Mouse (Mus musculus) mesoderm, embryonic 11.5 days (tissue): Measurements from ENCODE around the gene Pptc7.

Experiments used
- DNase-seq: peaks from one replicate; pipeline ENCODE4 v3.0.0-alpha.2; 2012; ENCODE audit warnings: low read depth, low spot score

Gene Pptc7

DNA sequence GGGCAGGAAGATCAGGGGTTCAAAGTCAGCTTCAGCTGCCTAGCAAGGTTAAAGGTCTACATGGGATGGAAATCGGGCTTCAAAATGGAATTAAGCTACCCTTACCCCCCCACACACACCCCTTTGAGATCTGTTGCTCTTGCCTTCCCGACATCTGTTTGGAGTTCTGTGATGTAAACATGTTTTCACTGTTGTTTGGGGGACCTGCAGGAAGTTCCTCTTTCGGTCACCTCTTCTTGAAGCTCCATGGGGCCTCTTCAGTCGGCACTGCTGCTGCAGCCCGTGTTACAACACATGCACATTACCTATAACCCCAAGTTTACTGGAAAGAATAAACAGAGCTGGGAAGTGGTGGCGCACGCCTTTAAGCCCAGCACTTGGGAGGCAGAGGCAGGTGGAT is 17.0 kb upstream of the Pptc7 start:
- no peak for DNase-seq

DNA sequence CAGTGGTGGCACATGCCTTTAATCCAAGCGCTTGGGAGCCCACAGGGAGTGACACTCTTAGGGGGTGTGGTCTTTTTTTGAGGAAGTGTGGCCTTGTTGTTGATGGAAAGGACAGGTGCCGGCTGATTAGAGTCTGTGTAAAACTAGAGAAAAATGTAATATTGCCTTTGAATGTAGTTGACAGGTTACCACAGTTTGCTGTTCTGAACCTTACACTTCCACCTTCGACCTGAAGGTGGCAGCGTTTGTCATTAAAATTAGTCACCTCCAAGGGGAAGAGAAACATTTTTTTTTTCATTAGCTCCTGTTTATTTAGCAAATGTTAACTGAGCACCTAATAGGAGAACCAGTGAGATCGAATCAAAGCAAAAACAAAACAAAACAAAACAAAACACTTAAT is 16.3 kb upstream of the Pptc7 start:
- peak; percentile 71 for DNase-seq

DNA sequence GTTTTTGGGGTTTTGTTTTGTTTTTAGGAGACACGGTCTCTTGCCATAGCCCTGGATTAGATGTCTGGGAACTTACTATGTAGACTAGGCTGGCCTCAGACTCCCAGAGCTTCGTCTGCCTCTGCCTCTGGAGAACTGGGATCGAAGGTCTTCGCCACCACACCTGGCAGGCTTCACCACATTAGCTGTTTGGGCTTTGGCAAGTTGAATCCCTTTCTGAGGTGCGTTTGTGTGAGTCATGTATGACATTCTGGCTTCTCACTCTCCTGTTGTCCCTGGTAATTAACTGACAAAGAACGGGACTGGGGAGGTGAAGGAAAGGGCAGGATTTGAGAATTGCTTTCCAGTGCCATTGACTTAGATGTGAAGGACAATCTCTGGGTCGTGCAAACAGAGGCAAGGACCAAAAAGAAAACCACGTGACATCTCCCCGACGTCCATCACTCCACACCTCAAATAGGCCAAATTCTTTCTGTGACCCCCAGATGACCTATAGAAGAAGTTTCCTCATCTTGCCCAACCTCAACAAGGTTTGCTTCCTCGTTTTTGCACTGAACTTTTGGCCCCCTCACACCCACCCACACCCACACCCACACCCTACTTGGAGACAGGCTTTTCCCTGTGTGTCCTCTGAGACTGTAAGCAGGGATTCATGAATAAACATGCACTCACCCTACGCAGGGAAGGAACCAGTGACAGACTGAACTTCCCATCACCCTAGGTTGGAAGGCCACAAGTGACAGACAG is 15.1 kb upstream of the Pptc7 start:
- no peak for DNase-seq

DNA sequence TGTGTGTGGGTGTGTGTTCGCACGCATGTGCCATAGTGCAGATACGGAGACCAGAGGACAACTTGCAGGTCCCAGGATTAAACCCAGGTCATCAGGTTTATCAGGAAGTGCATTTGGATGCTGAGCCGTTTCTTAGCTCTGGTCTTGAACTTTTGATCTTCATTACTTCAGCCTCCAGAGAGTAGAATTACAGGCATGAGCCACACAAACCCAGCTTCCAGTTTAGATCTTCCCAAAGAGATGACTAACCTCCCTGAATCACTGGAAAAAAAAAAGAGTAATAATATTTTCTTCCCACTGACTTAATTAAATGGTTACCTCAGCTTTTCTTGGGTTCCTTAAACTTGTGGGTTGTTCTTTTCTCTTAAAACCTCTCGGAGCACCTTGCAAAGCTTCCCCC is 11.3 kb upstream of the Pptc7 start:
- no peak for DNase-seq

DNA sequence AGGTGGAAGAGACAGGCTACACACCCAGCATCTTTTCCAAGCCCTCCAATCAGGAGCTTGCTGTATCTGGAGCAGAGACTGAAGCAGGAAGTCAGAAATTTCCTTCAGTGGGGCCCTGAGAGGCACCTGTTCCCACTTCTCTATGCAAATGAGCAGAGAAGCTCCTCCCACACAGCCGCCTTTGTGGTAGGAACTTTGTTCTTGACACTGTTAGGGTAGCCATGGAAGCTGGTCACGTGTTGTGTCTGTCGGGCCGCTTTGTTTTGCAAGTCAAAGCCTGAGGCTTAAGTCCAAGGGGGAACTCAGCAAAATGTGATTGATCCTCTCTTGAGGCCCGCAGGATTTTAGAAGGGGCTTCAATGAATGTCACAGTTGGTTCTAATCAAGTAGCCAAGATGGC is 9.4 kb upstream of the Pptc7 start:
- no peak for DNase-seq

DNA sequence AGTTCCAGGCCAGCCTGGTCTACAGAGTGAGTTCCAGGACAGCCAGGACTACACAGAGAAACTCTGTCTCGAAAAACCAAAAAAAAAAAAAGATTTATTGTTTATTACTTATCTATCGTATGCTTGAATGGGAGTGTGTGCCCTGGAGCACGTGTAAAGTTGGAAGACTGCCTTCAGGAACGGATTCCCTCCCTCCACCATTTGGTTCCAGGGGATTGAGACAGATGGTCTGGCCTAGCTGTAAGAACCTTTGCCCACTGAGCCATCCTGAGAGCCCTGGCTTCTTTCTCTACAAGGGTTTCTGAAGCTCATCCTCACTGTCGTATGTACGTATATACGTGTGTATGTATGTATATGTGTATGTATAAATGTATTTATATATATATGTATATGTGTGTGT is 5.2 kb upstream of the Pptc7 start:
- DNase-seq: no peak

DNA sequence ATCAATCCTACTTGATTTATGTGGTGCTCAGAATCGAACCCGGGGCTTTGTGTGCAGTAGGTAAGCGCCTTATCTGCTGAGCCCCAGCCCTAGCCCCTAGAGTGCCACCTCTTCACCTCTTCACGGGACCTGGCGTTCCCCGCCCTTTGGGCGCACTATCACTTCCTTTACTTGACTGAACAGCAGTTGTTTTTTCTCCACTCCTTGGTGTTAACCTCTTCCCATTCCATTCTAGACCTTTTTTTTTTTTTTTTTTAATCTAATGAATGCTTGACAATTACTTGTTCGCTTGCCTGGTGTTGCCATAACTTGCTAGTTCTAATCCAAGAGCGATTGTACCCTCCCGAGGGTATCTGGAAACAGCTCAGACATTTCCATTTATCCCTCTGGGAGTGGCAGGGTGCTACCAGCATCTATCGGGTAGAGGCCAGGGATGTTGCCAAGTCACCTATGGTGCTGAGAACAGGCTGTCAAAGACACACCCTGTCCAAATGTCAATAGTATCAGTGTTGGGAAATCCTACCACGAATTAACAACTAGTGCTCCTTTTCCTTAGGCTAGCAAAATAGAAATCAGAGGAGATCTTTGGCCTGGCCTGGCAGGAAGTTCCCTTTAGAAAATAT is 4.3 kb upstream of the Pptc7 start:
- DNase-seq: no peak

DNA sequence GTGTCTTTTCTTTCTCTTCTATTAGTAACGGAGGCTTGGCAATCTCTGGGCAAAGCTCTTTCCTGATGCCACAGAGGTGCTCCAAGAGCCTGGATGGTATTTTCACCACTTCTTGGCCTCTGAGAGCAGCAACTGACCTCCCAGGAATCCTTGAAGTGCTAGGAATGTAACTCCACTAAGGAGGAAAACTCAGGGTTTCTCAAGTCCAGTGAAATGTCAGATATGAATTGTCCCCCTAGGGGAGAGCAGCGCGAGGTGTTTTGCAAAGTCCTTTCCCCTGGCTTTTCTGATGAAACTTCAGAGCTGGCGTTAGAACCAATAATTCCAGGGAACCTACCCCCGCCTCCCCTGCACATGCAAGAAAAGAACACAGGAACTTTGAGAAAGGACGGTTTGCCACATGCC is 3.7 kb upstream of the Pptc7 start:
- no peak for DNase-seq

DNA sequence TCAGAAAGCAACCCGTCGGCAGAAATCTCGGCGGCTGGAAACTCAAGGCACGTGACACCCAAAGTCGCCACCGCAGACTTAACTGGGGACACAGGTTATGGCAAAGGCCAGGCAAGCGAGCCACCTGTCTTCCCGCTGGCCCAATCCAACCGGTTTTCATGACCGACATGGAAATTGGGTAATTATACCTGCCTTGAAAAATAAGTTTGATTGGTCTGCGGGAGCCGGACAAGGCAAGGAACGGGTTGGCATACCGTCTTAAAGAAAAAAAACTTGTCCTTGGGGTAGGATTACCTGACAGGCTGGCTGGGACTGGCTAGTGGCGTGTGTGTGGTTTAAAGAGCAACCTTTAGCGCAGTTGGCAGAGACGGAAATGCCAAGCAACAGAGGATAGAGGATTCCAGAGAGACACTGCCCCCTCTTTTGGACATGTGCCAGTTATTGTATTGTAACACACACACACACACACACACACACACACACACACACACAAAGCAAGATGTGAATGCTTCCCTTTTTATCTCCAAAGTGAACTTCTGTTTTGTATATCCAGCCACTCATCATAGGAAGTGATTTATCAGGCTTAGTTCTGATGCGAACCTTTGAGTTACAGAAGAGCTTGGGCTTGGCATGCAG is 3.2 kb upstream of the Pptc7 start:
- no peak for DNase-seq

DNA sequence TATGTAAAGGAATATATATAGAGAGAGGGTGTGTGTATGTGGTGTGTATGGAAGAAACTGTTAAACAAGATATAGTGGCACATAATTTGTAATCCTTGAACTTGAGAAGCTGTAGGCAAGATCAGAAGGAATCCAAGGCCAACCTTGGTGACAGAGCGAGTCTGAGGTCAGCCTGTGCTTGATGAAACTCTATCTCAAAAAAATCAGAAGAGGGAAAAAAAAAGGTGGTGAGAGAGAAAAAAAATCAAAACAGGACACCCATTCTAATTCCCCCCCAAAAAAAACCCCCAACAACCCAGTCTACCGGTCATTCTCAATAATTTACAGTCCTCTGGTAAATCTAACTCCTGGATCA is 360 bp upstream of the Pptc7 start:
- DNase-seq: no peak

DNA sequence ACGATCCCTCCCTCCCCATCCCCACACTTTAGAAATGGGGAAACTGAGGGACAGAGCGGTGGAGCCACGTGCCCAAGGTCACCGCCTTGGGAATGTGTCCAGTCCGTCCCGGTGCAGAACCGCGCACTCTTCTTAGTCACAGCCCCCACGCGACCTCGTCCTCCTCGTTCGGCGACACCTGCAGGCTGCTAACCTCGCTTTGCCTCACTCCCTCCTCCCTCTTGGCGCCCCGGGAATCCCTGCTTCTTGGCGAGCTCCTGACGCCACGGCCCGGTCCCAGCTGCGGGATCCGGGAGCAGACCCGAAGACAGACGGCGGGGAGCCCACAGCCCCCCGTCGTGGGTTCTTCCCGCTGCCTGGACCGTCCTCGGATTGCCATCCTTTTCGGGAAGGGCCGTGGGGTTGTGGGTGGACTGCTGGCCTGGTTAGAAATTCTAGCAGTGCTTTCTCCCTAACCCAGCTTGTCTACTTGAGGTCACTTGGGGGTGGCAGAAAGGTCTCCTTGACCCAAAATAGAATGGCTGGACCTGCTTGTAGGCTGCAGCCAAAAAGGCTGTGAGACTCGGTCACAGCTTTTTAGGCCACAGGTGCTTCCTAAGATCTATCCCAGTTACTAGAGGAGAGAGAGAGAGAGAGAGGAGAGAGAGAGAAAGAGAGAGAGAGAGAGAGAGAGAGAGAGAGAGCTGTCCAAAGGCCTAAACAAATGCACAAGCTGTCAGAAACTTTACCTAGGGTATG is 1.0 kb downstream of the Pptc7 start:
- DNase-seq: no peak

DNA sequence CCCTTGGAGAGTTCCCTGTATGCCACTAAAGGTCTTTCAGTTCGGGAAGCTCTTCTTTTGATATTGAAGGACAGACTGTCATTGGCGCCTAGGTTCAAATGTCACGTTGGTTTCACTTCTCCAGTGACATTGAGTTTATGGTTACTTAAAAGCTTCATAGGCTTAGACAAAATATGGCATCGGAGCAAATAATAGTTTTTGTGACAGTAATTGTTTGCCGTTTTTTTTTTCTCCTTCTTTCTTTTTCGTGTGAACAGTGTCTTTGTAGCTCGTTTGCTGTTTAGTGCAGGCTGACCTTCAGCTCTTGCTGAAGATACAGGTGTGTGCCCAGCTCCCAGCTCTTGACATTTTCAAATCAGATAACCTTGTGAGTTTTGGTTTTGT is 1.6 kb downstream of the Pptc7 start:
- no peak for DNase-seq

DNA sequence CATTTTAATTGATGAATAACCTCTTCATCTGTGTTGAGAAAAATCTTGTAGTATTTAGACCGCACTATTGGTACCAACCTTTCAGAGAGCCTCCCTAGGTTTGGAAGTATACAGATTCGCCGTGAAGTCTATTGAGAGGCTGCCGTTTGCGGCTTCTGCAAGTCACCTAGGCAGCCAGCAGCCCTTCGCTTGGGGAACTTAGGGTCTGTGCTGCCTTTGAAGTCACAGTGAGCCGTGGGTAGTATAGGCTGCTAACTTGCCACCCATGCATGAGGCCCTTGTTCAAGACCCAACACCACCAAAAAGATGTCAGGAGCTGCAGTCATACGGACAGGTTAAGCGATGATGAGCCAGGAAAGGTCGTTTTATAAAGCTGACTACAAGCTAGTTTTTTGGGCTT is 2.0 kb downstream of the Pptc7 start:
- no peak for DNase-seq

DNA sequence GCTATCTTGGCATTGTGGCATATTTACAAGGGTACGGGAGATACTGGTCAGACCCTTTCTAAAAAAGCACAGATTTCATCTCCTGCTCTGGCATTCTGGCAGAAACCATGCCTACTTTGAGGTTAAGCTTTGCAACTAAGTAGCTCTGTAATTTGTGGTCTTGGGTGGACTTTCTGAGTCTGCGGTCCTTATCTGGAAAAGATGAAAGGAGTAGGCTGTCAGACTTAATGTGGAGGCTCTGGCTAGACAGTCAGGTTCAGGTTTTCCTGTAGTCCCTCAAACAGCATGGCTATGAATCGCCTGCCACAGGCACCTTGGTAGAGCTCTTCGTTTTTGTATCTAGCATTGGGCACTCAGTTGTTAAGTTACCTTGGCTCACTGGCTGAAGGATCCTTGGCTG is 2.9 kb downstream of the Pptc7 start:
- DNase-seq: no peak

DNA sequence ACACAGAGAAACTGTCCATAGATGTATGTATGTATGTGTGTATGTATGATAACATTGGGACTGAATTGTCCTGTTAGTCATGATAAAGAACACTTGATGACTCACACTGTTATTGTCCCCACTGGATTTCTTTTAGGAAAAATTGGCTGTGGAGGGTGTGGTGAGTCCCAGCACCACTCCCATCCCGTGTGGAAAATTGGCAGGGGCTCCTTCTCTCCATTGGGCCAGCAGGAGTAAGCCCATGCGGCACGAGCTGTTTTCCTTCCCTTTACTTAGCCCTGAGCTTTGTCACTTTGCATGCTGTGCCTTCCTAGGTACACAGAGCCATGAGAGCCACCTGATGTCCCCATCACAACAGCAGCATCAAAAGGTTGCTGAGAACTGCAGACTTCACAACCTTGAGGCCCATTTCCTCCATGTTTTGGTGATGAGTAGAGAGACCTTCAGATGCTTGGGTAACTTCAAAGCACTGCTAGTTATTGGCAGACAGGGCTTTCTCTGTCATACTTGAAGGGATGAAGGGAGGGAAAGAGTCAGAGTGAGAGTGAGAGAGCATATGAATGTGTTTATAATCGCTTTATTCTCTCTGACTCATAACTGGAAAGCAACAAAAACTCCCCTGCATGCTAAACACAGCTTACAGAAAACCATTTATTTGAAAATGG is 4.1 kb downstream of the Pptc7 start:
- DNase-seq: no peak

DNA sequence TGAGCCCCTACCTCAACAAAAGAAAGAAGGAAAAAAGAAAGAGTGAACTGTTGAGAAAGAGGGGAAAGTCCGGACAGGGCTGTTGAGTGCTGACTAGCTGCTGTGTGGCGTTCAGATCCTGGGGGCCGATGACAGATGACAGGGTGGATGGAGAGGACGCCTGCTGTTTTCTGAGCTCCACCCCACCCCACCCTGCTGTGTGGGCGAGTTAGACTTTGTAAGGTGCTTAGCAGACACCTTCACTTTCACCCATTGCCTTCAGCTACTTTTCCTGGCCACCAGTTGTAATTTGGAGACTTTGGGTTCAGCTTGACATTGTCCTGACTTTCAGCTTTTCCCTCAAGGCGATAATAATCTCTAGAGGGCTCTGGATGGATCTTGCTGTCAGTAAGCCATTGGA is 7.0 kb downstream of the Pptc7 start:
- no peak for DNase-seq

DNA sequence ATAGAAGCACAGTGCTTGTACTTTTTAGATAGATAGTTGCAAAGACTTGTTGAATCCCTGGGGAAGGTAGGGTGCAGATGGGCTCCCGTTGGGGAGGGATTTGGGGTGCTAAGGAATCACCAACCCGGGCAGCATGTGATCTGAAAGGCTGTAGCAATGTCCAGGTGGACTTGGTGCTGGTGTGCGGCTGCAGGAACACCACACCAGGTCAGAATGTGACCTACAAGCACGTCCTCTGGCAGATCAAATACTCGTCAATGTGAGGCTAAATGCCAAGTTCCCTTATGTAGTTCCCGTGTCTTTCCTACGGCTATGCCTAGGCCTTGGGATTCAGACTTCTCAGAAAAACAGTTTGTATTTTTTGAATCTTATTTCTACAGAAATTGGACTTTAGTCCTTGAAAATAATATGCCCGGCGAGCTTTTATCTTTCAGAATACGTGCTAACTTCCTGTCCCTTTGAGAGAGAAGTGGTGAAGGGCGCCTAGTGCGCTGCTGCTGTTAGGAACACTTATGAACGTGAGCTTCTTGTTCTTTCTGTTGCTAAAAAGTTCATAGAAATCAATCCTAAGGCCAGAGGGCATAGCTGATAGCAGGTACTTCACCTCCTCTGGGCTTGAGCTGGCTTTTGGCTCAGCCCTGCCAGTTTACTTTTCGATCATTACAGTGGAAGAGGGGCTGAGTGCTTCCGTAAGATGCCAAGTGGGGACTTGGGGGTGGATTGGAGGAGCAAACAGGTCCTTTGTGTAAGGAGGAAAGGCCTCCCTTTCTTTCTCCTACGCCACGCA is 7.6 kb downstream of the Pptc7 start:
- no peak for DNase-seq

DNA sequence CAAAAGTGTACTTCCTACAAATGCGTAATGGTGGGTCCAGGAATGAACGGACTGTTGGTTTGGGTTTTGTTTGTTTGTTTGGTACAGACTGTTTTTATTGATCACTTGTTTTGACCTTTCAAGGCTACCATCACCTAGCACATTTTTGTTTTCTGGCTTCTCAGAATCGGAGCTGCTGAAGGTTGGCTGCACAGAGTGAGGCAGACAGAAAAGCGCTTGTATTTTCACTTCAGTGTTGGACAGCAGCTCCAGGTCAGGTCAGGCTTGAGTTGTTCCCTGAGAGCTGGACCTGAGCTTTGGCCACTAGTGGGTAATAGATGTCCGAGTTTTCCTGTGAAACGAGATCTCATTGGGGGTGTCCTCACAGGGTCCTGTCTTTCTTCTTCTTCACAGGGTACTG is 9.0 kb downstream of the Pptc7 start:
- DNase-seq: no peak

DNA sequence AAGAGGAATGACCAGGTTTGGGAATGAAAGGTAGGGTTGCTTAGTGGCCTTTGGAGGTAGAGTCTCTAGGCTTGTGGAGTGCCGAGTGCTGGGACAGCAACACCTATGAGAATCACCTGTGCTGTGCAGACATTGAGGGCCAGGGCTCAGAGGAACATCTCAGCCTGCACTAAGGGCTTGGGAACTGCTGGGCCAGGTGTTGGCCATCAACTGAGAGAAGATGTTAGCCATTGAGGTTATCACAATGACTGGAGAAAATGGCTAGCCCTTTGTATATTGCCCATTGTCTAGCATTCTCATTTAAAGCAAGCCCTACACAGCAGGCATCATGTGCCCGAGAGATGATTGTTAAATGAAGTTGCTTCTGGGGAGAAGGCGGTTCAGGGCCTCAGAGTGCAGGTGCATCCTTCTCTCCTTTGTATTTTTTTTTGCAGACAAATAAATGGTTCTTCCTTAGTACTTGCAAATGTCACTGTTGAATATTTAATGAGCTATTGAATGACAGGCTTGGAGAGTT is 10.1 kb downstream of the Pptc7 start:
- DNase-seq: no peak

DNA sequence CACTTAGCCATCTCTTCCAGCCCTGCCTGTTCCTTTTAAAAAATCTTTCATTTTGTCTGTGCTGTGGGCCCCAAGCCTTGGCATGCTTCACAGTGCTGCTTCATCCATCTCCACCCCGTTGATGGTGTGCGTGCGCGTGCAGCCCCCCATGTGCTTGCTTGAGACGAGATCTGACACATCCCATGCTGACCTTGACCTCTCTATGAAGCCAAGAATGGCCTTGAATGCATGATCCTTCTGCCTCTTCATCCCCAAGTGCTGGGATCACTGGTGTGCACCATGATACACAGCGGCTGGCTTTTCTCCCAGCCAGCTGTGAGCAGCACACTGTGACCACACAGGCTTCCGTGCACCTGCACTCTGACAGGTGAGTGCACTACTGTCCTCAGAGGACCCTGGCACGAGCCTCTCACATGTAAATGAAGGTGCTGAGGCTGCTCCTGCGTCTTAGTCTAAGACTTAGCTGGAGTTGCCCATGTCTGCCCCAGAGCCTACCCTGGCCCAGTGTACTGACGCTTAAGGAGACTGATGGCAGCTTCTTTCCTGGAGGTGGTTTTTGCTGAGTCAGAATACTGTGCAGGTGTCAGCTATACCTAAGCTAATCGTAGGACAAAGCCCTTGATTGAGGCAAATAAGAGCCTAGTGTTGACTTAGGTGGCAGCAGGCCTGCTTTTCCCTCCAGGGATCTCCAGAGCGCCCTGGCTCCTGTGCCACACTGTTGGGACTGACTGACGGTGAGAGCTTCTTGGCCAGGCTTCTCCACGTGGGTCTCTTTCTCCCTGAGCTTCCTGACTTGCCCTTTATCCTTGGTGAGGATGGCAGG is 11.2 kb downstream of the Pptc7 start:
- no peak for DNase-seq
